Mouse (Mus musculus): ENCODE measurements around the gene Pxn. TPM values are rescaled to one million over a fixed set of nuclear protein-coding genes. Genes with fewer than 3 reads are reported as not detected.
"Not testable (repeated sequence)": the region's sequence is repeated elsewhere in the genome, so short reads cannot be mapped to it uniquely, and the experiment has no call there.

Pxn gene
- polyA plus RNA-seq, 1 experiment: 136 TPM

GRCm38 (mm10) chr5:115500383-115500935 lies 6.0 kb upstream of the Pxn start:
- no peak overlapping the region for H3K4me3 ChIP-seq (ENCODE audit: low read depth, low read length)
- TF ChIP-seq CTCF (IDR thresholded peaks at IDR 0.05; ENCODE audit: extremely low read depth, insufficient read length, insufficient replicate concordance, low read depth, low read length): no peak
- TF ChIP-seq POLR2A (IDR thresholded peaks at IDR 0.05; ENCODE audit: low read depth, low read length): no peak
- H3K4me1 ChIP-seq (ENCODE audit: control insufficient read depth, insufficient read depth, insufficient read length, low read length): no peaks in the 10 kb centered on the region
- H3K36me3 ChIP-seq (ENCODE audit: control insufficient read depth, insufficient read depth, low read length): no peaks in the 10 kb centered on the region
- WGBS: 68% methylated on average over 12 of the region's 12 CpGs
- H3K27ac ChIP-seq (ENCODE audit: insufficient read depth, low read depth, low read length): peak overlapping the region; percentile 39
- no peaks in the 10 kb centered on the region for H3K27me3 ChIP-seq (ENCODE audit: control insufficient read depth, insufficient read depth, low read length)

GRCm38 (mm10) chr5:115503035-115503434 lies 3.4 kb upstream of the Pxn start:
- no peaks in the 10 kb centered on the region for H3K36me3 ChIP-seq (ENCODE audit: control insufficient read depth, insufficient read depth, low read length)
- no peak overlapping the region for H3K27ac ChIP-seq (ENCODE audit: insufficient read depth, low read depth, low read length)
- 30% methylated on average over 12 of the region's 12 CpGs for WGBS
- no peak for TF ChIP-seq POLR2A (IDR thresholded peaks at IDR 0.05; ENCODE audit: low read depth, low read length)
- no peak for TF ChIP-seq CTCF (IDR thresholded peaks at IDR 0.05; ENCODE audit: extremely low read depth, insufficient read length, insufficient replicate concordance, low read depth, low read length)
- H3K4me1 ChIP-seq (ENCODE audit: control insufficient read depth, insufficient read depth, insufficient read length, low read length): peaks cover 5% of the 10 kb centered on the region; the same call in 1 of the 2 replicates
- no peak overlapping the region for H3K4me3 ChIP-seq (ENCODE audit: low read depth, low read length)
- no peaks in the 10 kb centered on the region for H3K27me3 ChIP-seq (ENCODE audit: control insufficient read depth, insufficient read depth, low read length)

- not testable (repeated sequence) for H3K27ac ChIP-seq (ENCODE audit: insufficient read depth, low read depth, low read length); H3K4me1 ChIP-seq (ENCODE audit: control insufficient read depth, insufficient read depth, insufficient read length, low read length); H3K36me3 ChIP-seq (ENCODE audit: control insufficient read depth, insufficient read depth, low read length); H3K27me3 ChIP-seq (ENCODE audit: control insufficient read depth, insufficient read depth, low read length); H3K4me3 ChIP-seq (ENCODE audit: low read depth, low read length)
- 65% methylated on average over 4 of the region's 4 CpGs for WGBS
Measured at GRCm38 (mm10) chr5:115505617-115506016, 859 bp upstream of the Pxn start.

GRCm38 (mm10) chr5:115507267-115507980 lies 948 bp downstream of the Pxn start:
- Histone ChIP-seq H3K4me3 (ENCODE audit: low read depth, low read length) (peak overlapping the region; percentile 89), H3K27me3 (ENCODE audit: control insufficient read depth, insufficient read depth, low read length) (no peaks in the 10 kb centered on the region), H3K4me1 (ENCODE audit: control insufficient read depth, insufficient read depth, insufficient read length, low read length) (peaks cover 9% of the 10 kb centered on the region; the same call in 1 of the 2 replicates), H3K36me3 (ENCODE audit: control insufficient read depth, insufficient read depth, low read length) (no peaks in the 10 kb centered on the region), H3K27ac (ENCODE audit: insufficient read depth, low read depth, low read length) (peak overlapping the region; percentile 52)
- no peak for TF ChIP-seq POLR2A (IDR thresholded peaks at IDR 0.05; ENCODE audit: low read depth, low read length)
- no peak for TF ChIP-seq CTCF (IDR thresholded peaks at IDR 0.05; ENCODE audit: extremely low read depth, insufficient read length, insufficient replicate concordance, low read depth, low read length)
- WGBS: 19% methylated on average over 12 of the region's 12 CpGs

GRCm38 (mm10) chr5:115507981-115508858 lies 1.7 kb downstream of the Pxn start:
- WGBS: 64% methylated on average over 18 of the region's 18 CpGs
- Histone ChIP-seq H3K4me1 (ENCODE audit: control insufficient read depth, insufficient read depth, insufficient read length, low read length) (peaks cover 9% of the 10 kb centered on the region; the same call in 1 of the 2 replicates), H3K4me3 (ENCODE audit: low read depth, low read length) (peak overlapping the region; percentile 89), H3K36me3 (ENCODE audit: control insufficient read depth, insufficient read depth, low read length) (no peaks in the 10 kb centered on the region), H3K27me3 (ENCODE audit: control insufficient read depth, insufficient read depth, low read length) (no peaks in the 10 kb centered on the region), H3K27ac (ENCODE audit: insufficient read depth, low read depth, low read length) (peak overlapping the region; percentile 52)
- TF ChIP-seq CTCF (IDR thresholded peaks at IDR 0.05; ENCODE audit: extremely low read depth, insufficient read length, insufficient replicate concordance, low read depth, low read length) (no peak), POLR2A (IDR thresholded peaks at IDR 0.05; ENCODE audit: low read depth, low read length) (no peak)

GRCm38 (mm10) chr5:115508859-115509147 lies 2.3 kb downstream of the Pxn start:
- Histone ChIP-seq H3K27me3 (ENCODE audit: control insufficient read depth, insufficient read depth, low read length) (no peaks in the 10 kb centered on the region), H3K36me3 (ENCODE audit: control insufficient read depth, insufficient read depth, low read length) (no peaks in the 10 kb centered on the region), H3K4me3 (ENCODE audit: low read depth, low read length) (peak overlapping the region; percentile 89), H3K27ac (ENCODE audit: insufficient read depth, low read depth, low read length) (peak overlapping the region; percentile 52), H3K4me1 (ENCODE audit: control insufficient read depth, insufficient read depth, insufficient read length, low read length) (peaks cover 9% of the 10 kb centered on the region; the same call in 1 of the 2 replicates)
- TF ChIP-seq CTCF (IDR thresholded peaks at IDR 0.05; ENCODE audit: extremely low read depth, insufficient read length, insufficient replicate concordance, low read depth, low read length) (no peak), POLR2A (IDR thresholded peaks at IDR 0.05; ENCODE audit: low read depth, low read length) (no peak)
- 72% methylated on average over 10 of the region's 10 CpGs for WGBS

GRCm38 (mm10) chr5:115509321-115509761 lies 2.9 kb downstream of the Pxn start:
- Histone ChIP-seq H3K27ac (ENCODE audit: insufficient read depth, low read depth, low read length) (peak overlapping the region; percentile 54), H3K4me1 (ENCODE audit: control insufficient read depth, insufficient read depth, insufficient read length, low read length) (peaks cover 11% of the 10 kb centered on the region), H3K36me3 (ENCODE audit: control insufficient read depth, insufficient read depth, low read length) (no peaks in the 10 kb centered on the region), H3K4me3 (ENCODE audit: low read depth, low read length) (peak overlapping the region; percentile 5), H3K27me3 (ENCODE audit: control insufficient read depth, insufficient read depth, low read length) (no peaks in the 10 kb centered on the region)
- no peak for TF ChIP-seq CTCF (IDR thresholded peaks at IDR 0.05; ENCODE audit: extremely low read depth, insufficient read length, insufficient replicate concordance, low read depth, low read length)
- TF ChIP-seq POLR2A (IDR thresholded peaks at IDR 0.05; ENCODE audit: low read depth, low read length): no peak
- 64% methylated on average over 15 of the region's 15 CpGs for WGBS
